Mouse (Mus musculus): Measurements from ENCODE around the gene Tlx2. TPM values are rescaled to one million over a fixed set of nuclear protein-coding genes. Genes with fewer than 3 reads are reported as not detected.

Gene Tlx2
- not detected for total RNA-seq (2021)
- long read RNA-seq, experiment 1 = 0 reads
- long read RNA-seq, experiment 2 = 0 reads

DNA sequence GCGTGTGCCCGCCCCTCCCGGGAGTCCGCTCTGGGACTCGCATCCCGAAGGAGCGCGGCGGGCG, at the start of gene Tlx2:
Gene Tlx2 (minus strand): TSS at position 47 of the 64 bp plus-strand sequence.
- no peak within 1 kb of the TSS for H3K27ac ChIP-seq
- DNase-seq (ENCODE audit: low spot score in 2 of 2) = no peak
- no peak within 1 kb of the TSS for H3K4me3 ChIP-seq
- TF ChIP-seq CTCF (conservative IDR thresholded peaks at IDR 0.05) = no peak

DNA sequence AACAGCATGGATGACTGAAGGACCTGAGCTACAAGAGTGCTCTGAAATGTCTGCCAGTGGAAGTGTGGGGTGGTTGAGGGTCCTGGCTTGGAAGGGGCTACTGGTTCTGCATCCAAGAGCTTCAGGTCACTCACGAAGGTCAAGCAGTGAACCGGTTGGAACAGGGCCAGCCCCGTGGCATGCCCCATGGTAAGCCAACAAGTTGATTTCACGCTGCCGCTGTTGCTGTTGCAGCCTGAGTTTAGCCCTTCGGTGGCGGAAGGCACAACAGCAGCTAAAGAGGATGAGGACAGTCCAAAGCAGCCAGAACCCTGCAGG, 49.6 kb upstream of the Tlx2 start:
- DNase-seq (ENCODE audit: low spot score in 2 of 2) = no peak
- no peak for TF ChIP-seq CTCF (conservative IDR thresholded peaks at IDR 0.05)
- Histone ChIP-seq H3K27ac (no peak overlapping the region), H3K4me3 (no peak overlapping the region)

DNA sequence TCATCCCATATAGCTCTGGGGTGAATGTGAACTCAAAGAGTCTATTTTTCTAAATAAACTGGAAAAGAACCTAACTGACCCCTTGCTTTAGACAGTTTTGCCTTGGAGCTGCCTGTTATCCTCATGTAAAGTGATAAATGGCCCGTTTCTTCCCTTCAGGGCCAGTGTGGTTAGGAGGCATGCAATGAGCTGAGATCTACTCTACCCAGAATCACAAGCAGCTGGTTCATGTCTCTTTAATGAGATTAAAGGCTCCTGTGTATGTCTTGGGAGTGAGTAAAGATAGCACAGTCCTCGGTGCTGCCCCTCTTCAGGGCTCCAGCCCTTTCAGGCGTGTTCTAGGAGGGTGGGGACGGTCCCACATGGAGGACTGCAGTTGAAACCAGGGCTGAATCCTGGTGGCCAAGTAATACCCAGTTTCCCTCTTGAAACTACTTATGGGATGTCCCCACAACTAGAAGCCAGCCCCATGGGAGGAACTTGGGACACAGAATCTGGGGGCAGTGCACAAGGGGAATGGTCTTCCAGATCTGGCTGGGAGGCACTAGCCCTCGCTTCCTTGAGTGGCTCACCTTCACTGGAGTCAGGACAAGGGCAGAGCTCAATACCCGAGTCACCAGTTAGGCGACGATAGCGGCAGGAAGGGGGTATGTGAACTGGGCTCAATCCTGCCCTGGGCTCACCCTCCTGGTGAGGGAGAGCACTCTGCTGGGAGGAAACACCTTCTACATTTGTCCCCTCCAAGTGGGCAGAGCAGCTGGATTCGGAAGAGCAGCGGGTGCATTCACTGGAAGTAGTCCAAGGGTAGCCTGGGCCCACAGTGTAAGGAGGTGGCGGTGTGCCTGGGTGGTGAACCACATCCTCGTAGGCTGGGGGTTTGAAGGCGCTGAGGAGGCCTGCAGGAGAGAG, 49.0 kb upstream of the Tlx2 start:
- Histone ChIP-seq H3K4me3 (no peak overlapping the region), H3K27ac (no peak overlapping the region)
- TF ChIP-seq CTCF (conservative IDR thresholded peaks at IDR 0.05) = no peak
- DNase-seq (ENCODE audit: low spot score in 2 of 2) = no peak

DNA sequence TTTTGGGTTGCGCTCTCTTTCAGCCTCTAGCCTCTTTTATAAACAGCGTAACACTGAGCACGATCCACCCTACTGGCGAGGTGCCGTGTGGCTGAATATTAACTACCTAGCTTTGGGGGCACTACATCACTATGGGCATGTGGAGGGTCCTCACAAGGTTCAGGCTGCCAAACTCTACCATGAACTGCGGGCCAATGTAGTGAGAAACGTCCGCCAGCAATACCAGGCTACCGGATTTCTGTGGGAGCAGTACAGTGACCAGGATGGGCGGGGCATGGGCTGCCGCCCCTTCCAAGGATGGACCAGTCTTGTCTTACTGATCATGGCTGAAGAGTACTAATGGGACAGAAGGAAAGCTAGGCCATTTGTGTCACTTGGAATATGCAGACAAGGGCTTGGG, 48.3 kb upstream of the Tlx2 start:
- DNase-seq (ENCODE audit: low spot score in 2 of 2) = no peak
- no peak for TF ChIP-seq CTCF (conservative IDR thresholded peaks at IDR 0.05)
- no peak overlapping the region for H3K4me3 ChIP-seq
- no peak overlapping the region for H3K27ac ChIP-seq

DNA sequence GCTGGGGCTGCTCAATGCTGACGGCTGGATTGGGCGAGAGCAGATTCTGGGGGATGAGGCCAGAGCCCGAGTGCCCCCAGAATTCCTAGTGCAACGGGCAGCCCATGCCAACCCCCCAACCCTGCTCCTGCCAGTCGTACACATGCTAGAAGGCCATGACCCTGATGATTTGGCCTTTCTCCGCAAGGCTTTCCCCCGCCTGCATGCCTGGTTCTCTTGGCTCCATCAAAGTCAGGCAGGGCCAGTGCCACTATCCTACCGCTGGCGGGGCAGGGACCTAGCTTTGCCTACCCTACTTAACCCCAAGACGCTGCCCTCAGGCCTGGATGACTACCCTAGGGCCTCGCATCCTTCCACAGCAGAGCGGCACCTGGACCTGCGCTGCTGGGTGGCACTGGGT, 47.5 kb upstream of the Tlx2 start:
- no peak for DNase-seq (ENCODE audit: low spot score in 2 of 2)
- TF ChIP-seq CTCF (conservative IDR thresholded peaks at IDR 0.05) = no peak
- no peak overlapping the region for H3K4me3 ChIP-seq
- no peak overlapping the region for H3K27ac ChIP-seq

DNA sequence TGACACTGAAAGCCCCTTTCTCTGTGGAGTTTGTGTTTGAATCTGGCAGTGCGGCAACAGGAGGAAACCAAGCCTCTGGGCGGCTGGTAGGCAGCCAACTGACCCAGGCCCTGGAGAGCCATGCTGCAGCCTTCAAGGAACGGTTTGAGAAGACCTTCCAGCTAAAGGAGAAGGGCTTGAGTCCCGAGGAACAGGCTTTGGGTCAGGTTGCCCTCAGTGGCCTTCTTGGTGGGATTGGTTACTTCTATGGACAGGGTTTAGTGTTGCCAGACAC, 47.0 kb upstream of the Tlx2 start:
- no peak for DNase-seq (ENCODE audit: low spot score in 2 of 2)

DNA sequence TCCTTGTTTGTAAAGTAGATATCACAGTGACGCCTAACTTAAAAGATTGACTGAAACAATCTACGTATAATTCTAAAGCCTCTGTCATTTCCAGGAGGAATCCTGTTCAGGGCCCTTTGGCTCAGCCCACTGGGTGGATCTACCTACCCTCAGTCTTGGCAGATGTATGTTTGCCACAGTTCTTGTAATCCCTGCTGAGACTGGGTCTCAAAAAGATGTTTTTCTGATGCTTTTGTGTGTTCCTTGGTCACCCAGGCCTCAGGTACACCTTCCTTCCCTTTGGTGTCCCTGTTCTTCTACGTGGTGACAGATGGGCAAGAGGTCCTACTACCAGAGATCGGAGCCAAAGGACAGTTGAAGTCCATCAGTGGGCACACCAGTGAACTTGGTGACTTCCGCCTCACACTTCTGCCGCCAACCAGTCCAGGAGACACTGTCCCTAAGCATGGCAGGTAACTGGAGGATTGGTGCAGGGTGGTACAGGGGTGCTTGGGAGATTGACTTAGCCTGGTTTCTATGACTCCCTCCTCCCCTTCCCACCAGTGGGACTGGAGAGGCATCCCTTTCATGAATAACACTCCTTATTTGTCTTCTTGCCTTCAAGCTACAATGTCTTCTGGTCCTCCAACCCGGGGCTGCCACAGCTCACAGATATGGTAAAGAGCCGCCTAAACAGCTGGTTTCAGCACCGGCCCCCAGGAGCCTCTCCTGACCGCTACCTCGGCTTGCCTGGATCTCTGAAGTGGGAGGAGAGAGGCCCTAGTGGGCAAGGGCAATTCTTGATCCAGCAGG, 46.5 kb upstream of the Tlx2 start:
- no peak for DNase-seq (ENCODE audit: low spot score in 2 of 2)
- Histone ChIP-seq H3K4me3 (peak overlapping the region; percentile 88), H3K27ac (peak overlapping the region; percentile 84)
- TF ChIP-seq CTCF (conservative IDR thresholded peaks at IDR 0.05) = no peak

More for the DNA sequence above, 47.0 kb upstream of the Tlx2 start:
- Histone ChIP-seq H3K27ac (no peak overlapping the region), H3K4me3 (no peak overlapping the region)
- no peak for TF ChIP-seq CTCF (conservative IDR thresholded peaks at IDR 0.05)

DNA sequence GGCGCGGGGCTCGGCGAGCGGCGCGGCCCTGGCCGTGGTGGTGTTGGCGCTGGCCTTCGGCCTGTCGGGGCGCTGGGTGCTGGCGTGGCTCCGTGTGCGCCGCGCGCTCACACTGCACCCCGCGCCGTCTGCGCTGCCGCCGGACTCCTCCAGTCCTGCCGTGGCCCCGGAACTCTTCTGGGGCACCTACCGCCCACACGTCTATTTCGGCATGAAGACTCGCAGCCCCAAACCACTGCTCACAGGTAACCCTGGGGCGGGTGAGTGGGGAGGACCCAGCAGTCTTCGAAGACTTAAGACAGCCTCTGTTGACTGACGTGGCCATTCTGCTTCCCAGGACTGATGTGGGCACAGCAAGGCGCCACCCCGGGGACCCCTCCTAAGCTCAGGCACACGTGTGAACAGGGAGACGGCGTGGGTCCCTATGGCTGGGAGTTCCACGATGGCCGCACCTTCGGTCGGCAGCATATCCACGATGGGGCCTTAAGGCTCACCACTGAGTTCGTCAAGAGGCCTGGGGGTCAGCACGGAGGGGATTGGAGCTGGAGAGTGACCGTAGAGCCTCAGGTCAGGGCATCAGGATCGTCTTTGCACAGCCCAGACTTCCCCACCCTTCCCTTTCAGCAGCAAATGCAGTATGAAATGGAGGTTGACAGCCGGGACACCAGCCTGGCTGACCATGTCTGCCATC, 45.7 kb upstream of the Tlx2 start:
- TF ChIP-seq CTCF (conservative IDR thresholded peaks at IDR 0.05) = no peak
- no peak for DNase-seq (ENCODE audit: low spot score in 2 of 2)
- H3K27ac ChIP-seq = peak overlapping the region; percentile 84
- H3K4me3 ChIP-seq = peak overlapping the region; percentile 88

DNA sequence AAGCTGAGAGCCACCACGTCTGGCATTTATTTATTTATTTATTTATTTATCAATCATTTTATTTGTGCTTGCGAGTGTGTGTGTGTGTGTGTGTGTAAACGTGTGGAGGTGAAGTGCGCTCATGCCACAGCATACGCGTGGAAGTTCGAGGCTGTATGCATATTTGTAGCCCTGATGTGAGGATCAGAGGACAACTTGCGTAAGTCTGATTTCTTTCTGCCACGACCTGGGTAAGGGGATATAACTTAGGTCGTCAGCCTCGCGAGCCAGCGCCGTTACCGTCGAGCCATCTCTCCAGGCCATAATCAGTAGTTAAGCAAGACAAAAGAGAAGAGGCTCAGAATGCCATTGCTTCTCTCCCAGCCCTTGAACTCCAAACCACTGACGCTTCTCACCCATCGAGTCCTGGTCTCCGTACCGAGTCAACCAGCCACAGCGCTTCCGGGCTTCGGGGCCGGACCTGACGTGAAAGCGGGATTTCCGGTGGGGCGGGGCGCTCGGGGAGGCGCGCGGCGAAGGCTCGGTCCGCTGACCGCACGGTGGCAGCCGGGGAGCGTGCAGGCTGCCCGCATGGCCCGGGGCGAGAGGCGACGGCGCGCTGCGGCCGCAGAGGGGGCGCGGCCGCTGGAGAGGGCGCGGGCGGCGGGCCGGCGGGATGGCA, 45.0 kb upstream of the Tlx2 start, which contains the start of gene Mogs:
Gene Mogs (plus strand): TSS at position 486 of the 661 bp plus-strand sequence.
- Histone ChIP-seq H3K4me3 (peak within 1 kb of the TSS; percentile 88), H3K27ac (peak within 1 kb of the TSS; percentile 97)
- peak; percentile 92 to 94 for DNase-seq (ENCODE audit: low spot score in 2 of 2)
- peak; percentile 61 for TF ChIP-seq CTCF (conservative IDR thresholded peaks at IDR 0.05)

DNA sequence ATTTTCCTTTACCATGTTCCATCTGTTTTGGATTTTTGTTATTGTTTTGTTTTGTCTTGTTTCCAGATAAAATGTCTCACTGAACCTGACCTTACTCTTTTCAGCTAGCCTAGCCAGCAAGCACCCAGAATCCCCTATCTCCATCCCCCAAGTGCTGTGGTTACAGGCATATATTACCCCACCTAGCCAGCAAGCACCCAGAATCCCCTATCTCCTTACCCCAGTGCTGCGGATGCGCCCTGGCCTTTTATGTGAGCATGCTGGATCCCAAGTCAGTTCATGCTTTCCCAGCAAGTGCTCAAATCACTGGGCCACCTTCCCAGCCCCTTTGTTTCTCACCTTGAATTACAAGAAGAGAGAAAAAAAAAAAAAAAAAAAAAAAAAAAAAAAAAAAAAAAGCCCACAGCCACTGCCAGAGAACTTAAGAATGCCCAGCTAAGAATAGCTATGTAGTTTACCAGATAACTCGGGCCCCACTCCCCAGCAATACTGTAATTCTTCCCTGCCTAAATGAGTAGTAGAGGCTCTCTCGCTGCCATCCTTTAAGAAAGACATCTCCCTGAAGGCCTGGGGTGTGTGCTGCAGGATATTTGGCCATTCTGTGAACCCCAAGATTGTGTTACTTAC, 41.5 kb upstream of the Tlx2 start:
- TF ChIP-seq CTCF (conservative IDR thresholded peaks at IDR 0.05) = no peak
- DNase-seq (ENCODE audit: low spot score in 2 of 2) = no peak
- Histone ChIP-seq H3K4me3 (no peak overlapping the region), H3K27ac (no peak overlapping the region)

DNA sequence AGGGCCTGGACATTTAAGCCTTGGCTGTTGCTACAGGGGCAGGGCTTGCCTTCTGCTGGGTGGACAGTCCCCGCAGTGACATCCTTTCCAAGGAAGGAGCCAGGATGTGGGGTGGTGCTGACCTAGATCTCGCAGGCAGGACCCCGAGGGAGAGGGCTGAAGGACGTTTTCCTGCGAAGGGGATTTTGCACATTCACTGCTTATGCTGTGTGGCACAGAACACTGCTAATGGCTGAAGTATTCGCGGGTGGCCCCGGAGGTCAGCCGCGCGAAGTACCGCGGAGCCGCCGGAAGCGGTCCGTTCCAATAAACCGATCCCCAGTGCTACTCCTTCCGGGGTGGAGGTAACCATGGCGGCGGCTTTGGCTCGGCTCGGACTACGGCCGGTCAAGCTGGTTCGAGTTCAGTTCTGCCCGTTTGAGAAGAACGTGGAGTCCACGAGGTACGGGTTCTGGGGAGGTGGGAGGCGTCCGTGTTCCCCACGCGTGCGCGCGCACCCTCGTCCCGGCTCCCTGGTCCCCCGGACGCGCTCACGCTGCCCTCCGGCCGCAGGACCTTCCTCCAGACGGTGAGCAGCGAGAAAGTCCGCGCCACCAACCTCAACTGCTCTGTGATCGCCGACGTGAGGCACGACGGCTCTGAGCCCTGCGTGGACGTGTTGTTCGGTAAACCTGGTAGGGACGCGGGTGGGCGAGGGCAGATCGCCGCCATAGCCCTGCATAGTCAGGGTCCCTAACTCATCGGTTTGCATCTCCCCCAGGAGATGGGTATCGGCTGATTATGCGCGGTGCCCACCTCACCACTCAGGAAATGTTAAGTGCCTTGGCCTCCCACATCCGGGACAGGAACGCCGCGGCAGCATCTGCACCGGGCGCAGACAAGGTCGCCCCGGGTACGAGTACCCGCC, 38.9 kb upstream of the Tlx2 start, which contains the start of gene Mrpl53:
Gene Mrpl53 (plus strand): TSS at position 279 of the 907 bp plus-strand sequence.
- Histone ChIP-seq H3K27ac (peak within 1 kb of the TSS; percentile 98), H3K4me3 (peak within 1 kb of the TSS; percentile 94)
- TF ChIP-seq CTCF (conservative IDR thresholded peaks at IDR 0.05) = no peak
- DNase-seq (ENCODE audit: low spot score in 2 of 2) = peak; percentile 73 to 81

All from layer of hippocampus, adult 2 months (tissue).